Mouse (Mus musculus): ENCODE results near the gene Gadd45a.

DNA sequence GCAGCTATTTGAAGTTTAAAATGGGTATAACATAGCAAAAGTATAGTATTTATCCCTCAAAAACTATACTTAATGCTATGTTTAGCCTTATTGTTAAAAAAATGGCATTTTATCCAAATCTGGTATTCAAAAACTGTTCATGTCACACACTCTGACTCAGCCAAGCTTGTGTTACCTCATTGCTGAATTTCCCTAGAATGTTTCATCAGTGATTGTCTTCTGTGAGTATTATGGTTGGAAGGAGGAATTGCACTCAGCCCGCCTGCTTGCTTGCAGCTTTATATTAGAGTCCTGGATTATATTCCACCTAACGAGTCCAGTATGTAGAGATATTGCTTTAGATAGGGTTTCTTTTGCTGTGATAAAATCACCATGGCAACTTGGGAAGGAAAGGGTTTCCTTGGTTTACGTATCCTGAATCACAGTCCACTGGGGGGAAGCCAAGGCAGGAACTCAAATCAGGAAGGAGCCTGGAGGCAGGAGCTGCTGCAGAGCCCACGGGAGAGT is 3.7 kb upstream of the Gadd45a start:
- no peak for TF ChIP-seq POLR2A (IDR thresholded peaks at IDR 0.05; ENCODE audit: low read depth, low read length)
- no peak for TF ChIP-seq CTCF (conservative IDR thresholded peaks at IDR 0.05; ENCODE audit: insufficient read depth, insufficient read length, low read depth, low read length)

Measured in kidney, adult 2 months (tissue).